Mouse (Mus musculus): ENCODE data around the gene Epha1. TPM values are rescaled to one million over a fixed set of nuclear protein-coding genes. Genes with fewer than 3 reads are reported as not detected.

Gene Epha1
- total RNA-seq (2015) (not detected in 2 replicates), total RNA-seq (2017) (not detected in 2 replicates)

GRCm38 (mm10) chr6:42372816-42373547 is at the start of gene Epha1:
Gene Epha1, minus strand, starts transcription at chr6:42373268.
- ATAC-seq (ENCODE audit: poor library complexity, severe bottlenecking) = peak; percentile 51

- peak; percentile 95 for ATAC-seq (ENCODE audit: poor library complexity, severe bottlenecking)
Measured at GRCm38 (mm10) chr6:42421439-42421838, 48.4 kb upstream of the Epha1 start.

GRCm38 (mm10) chr6:42419443-42419842 is 46.4 kb upstream of the Epha1 start:
- peak; percentile 38; the same call in 1 of the 2 replicates for ATAC-seq (ENCODE audit: poor library complexity, severe bottlenecking)

DNA sequence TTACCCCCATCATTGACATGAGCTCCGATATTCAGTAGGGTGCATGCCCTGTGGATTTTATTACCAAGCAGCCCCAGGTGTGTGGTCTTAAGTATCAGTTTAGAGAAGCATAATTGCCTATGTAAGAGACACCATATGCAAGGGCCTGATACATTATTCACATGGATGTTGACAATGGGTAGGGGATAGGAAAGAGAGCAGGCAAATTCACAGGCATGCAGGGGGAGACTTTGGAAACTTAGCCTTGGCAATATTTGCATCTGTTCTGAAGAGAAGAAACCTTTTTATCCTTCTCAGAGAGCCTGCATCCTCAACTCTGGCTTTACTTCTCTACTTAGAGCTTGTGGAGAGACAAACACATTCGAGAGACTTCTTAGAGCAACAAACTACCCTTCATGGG is 32.1 kb upstream of the Epha1 start, which contains the start of gene Tas2r135:
Gene Tas2r135 (plus strand): TSS at position 301 of the 400 bp plus-strand sequence.
- ATAC-seq (ENCODE audit: poor library complexity, severe bottlenecking) = no peak

GRCm38 (mm10) chr6:42399938-42400337 is 26.9 kb upstream of the Epha1 start, which contains the start of gene Tas2r143:
Gene Tas2r143, plus strand, starts transcription at chr6:42400238.
- no peak for ATAC-seq (ENCODE audit: poor library complexity, severe bottlenecking)

- ATAC-seq (ENCODE audit: poor library complexity, severe bottlenecking) = no peak
Measured at GRCm38 (mm10) chr6:42398998-42399397, 25.9 kb upstream of the Epha1 start.

DNA sequence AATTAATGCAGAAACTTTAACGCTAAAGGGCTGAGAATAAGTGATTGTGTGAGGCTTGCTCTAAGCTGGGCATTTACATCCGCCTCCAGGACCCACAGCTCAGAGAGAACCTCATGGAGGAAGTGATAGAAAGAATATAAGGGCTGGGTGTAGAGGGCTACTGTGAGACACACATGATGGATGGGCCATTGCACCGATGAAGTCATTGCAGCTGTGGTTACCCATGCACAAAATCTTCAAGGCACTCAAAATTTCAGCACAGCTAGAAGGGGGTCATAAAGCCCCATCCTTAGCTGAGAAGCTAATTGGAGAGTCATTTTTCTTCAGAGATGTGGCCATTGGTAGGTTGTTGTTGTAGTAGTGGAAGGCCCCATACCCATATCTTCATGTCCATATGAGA is 25.2 kb upstream of the Epha1 start:
- 0 out of 2 replicates have a peak, but pooled peaks have one; percentile 10 for ATAC-seq (ENCODE audit: poor library complexity, severe bottlenecking)

GRCm38 (mm10) chr6:42397041-42397657 is 24.1 kb upstream of the Epha1 start:
- peak; percentile 71 for ATAC-seq (ENCODE audit: poor library complexity, severe bottlenecking)

- ATAC-seq (ENCODE audit: poor library complexity, severe bottlenecking) = peak; percentile 88
Measured at GRCm38 (mm10) chr6:42395960-42396809, 23.1 kb upstream of the Epha1 start.

- ATAC-seq (ENCODE audit: poor library complexity, severe bottlenecking) = peak; percentile 26; the same call in 1 of the 2 replicates
Measured at GRCm38 (mm10) chr6:42391796-42392330, 18.8 kb upstream of the Epha1 start.

DNA sequence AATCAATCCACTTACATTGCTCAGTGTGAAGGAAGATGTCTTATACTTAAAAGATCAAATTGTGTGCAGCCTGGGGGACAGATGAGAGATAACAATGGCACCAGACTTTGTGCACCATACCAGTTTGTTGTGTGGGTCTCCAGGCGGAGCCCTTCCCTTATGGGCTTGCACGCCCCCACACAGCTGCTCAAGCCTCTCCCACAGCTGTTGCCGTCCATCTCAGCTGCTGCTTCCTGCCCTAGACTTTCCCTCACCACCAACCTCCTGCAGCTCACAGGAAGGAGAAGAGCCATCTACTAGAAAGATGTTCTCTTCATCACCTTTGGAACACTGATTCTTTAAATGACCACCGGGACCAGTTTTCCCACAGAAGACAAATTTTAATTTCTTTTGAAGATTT is 12.6 kb upstream of the Epha1 start:
- no peak for ATAC-seq (ENCODE audit: poor library complexity, severe bottlenecking)

DNA sequence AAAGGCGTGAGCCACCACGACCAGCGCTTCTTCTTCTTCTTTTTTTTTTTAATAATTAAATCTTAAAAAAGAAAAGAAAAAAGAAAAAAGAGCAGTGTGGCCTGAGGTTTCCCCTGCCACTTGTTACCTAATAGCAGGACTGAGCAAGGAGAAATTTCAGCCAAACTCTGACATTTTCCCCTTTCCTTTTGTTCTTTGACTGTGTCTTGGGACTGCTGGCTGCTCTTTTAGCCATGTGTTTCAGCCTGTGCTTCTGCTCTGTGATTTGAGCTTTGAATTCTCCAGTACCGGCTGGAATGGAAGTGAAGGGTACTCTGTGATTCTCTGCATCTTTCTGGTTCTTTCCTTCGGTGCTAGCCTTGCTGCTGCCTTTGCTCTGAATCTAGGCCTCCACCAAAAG is 10.3 kb upstream of the Epha1 start:
- ATAC-seq (ENCODE audit: poor library complexity, severe bottlenecking) = no peak

GRCm38 (mm10) chr6:42381916-42382381 is 8.9 kb upstream of the Epha1 start:
- no peak for ATAC-seq (ENCODE audit: poor library complexity, severe bottlenecking)

DNA sequence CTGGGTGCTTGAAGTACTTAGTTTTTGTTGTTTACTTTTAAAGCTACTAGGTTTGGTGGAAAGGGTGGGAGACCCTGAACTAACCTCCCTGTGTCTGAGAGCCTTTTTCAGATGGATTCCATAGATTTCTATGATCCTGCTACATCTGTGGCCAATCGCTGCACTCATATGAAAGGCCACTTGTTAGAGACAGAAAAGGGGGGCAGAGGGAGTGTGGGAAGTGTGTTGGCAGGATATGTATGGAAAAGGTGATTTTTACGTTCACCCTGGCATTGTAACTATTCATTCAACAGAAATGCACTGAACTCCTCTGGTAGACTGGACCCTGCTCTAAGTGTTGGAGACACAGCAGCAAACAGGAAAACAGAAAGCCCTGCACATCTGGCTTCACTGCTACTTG is 8.2 kb upstream of the Epha1 start:
- ATAC-seq (ENCODE audit: poor library complexity, severe bottlenecking) = no peak

DNA sequence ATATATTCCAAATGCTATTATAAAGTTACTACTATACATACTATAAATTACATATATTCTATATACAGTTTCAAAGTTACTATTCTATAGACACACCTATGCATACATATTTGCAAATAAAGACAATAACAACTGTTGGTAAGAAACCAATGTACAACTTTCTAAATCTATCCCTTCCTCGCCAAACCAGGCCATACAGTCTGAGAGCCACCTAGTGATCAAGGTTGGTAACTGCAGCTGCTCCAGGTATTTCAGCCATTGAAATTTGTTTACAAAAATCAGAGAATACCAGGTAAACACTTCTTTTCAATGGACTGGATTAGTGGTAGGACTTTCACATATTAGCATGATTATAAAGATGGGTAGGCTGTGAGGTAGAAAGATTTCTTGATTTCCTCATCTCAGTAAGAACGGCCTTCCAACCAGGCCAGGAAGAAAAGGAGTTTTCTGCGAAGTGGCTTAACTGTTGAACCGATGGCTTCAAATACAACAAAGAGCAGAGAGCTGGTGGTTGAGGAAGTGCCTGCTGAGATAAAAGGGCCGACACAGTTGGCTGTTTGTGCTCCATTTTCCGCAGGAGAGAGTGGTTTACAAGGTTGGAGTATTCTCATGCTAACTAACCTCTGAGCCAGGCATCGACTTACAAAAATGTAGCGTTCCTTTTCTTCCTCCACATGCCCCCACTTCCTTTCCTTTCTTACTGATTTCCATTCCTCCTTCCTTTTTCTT is 7.5 kb upstream of the Epha1 start:
- ATAC-seq (ENCODE audit: poor library complexity, severe bottlenecking) = peak; percentile 87

- ATAC-seq (ENCODE audit: poor library complexity, severe bottlenecking) = no peak
Measured at GRCm38 (mm10) chr6:42379551-42379950, 6.5 kb upstream of the Epha1 start.

- no peak for ATAC-seq (ENCODE audit: poor library complexity, severe bottlenecking)
Measured at GRCm38 (mm10) chr6:42377280-42377679, 4.2 kb upstream of the Epha1 start.

- ATAC-seq (ENCODE audit: poor library complexity, severe bottlenecking) = no peak
Measured at GRCm38 (mm10) chr6:42376504-42377019, 3.5 kb upstream of the Epha1 start.

- no peak for ATAC-seq (ENCODE audit: poor library complexity, severe bottlenecking)
Measured at GRCm38 (mm10) chr6:42376016-42376415, 2.9 kb upstream of the Epha1 start.

DNA sequence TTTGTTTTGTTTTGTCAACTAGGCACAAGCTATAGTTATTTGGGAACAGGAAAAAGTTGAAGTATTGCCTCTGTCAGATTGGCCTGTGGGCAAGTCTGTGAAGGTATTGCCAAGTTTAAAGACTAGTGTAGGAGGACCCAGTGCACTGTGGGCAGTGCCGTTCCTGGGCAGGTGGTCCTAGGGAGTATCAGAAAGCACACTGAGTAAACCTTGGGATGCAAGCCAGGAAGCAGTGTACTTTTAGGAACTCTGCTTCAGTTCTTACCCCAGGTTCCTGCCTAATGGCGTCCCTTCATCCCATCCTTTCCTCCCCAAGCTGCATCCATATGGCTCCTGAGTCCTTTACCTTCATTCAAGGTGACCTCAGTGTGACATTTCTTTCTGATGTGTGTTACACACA is 2.1 kb upstream of the Epha1 start:
- ATAC-seq (ENCODE audit: poor library complexity, severe bottlenecking) = no peak

Measured in megakaryocyte, adult 5-6 weeks (primary cell).